ENCODE assay signal across 8 mouse cellular contexts in genomic region chr13:58215592-58216341, GRCm38 (mm10). TPM values are rescaled to one million over a fixed set of nuclear protein-coding genes. Genes with fewer than 3 reads are reported as not detected.
DNase-seq lines count a peak whose midpoint lies in the region; ATAC-seq and TF ChIP-seq lines count a peak whose summit lies in the region.

Ubqln1 (minus strand) TSS chr13:58215653.

- H3K4me1 ChIP-seq in embryonic facial prominence, embryonic 13.5 days: peaks cover 29% of the 10 kb centered on the region
- peaks cover 14% of the 10 kb centered on the region for H3K4me1 ChIP-seq in kidney, adult 2 months (ENCODE audit: control insufficient read depth, insufficient read depth, low read length)
- H3K4me1 ChIP-seq in limb, embryonic 12.5 days (replicated peaks): peaks cover 26% of the 10 kb centered on the region
- peaks cover 37% of the 10 kb centered on the region for H3K4me1 ChIP-seq in midbrain, embryonic 15.5 days
- H3K4me1 ChIP-seq in spleen, adult 2 months (ENCODE audit: control insufficient read depth, insufficient read depth, insufficient read length): peaks cover 7% of the 10 kb centered on the region

- H3K27me3 ChIP-seq in embryonic facial prominence, embryonic 13.5 days: no peaks in the 10 kb centered on the region
- H3K27me3 ChIP-seq in kidney, adult 2 months (replicated peaks; ENCODE audit: control insufficient read depth, insufficient read depth, low read length): no peaks in the 10 kb centered on the region
- H3K27me3 ChIP-seq in limb, embryonic 12.5 days: no peaks in the 10 kb centered on the region
- no peaks in the 10 kb centered on the region for H3K27me3 ChIP-seq in midbrain, embryonic 15.5 days (replicated peaks)
- H3K27me3 ChIP-seq in spleen, adult 2 months (ENCODE audit: control insufficient read depth, insufficient read depth, low read length): no peaks in the 10 kb centered on the region

- peak within 1 kb of the TSS; percentile 85 for H3K27ac ChIP-seq in embryonic facial prominence, embryonic 13.5 days
- peak within 1 kb of the TSS; percentile 94 for H3K27ac ChIP-seq in kidney, adult 2 months (ENCODE audit: insufficient read depth, low read depth, low read length)
- peak within 1 kb of the TSS; percentile 82 for H3K27ac ChIP-seq in limb, embryonic 12.5 days
- peak within 1 kb of the TSS; percentile 92 for H3K27ac ChIP-seq in midbrain, embryonic 15.5 days
- H3K27ac ChIP-seq in spleen, adult 2 months (ENCODE audit: insufficient read depth, low read length): peak within 1 kb of the TSS; percentile 96

- no peaks in the 10 kb centered on the region for H3K36me3 ChIP-seq in embryonic facial prominence, embryonic 13.5 days
- no peaks in the 10 kb centered on the region for H3K36me3 ChIP-seq in kidney, adult 2 months (ENCODE audit: control insufficient read depth, insufficient read depth, low read length)
- no peaks in the 10 kb centered on the region for H3K36me3 ChIP-seq in limb, embryonic 12.5 days
- no peaks in the 10 kb centered on the region for H3K36me3 ChIP-seq in midbrain, embryonic 15.5 days (replicated peaks)
- no peaks in the 10 kb centered on the region for H3K36me3 ChIP-seq in spleen, adult 2 months (ENCODE audit: control insufficient read depth, insufficient read depth, low read length)

- peak within 1 kb of the TSS; percentile 99 for H3K9ac ChIP-seq in embryonic facial prominence, embryonic 13.5 days
- peak within 1 kb of the TSS; percentile 97 for H3K9ac ChIP-seq in limb, embryonic 12.5 days (replicated peaks)
- H3K9ac ChIP-seq in midbrain, embryonic 15.5 days: peak within 1 kb of the TSS; percentile 78

- 1% methylated on average over 60 of the region's 62 CpGs for WGBS in embryonic facial prominence, embryonic 13.5 days
- WGBS in kidney, adult 2 months: 1% methylated on average over 62 of the region's 62 CpGs
- 3% methylated on average over 54 of the region's 62 CpGs for WGBS in limb, embryonic 12.5 days
- 3% methylated on average over 61 of the region's 62 CpGs for WGBS in midbrain, embryonic 15.5 days
- 2% methylated on average over 59 of the region's 62 CpGs for WGBS in spleen, adult 2 months

- no peaks in the 10 kb centered on the region for H3K9me3 ChIP-seq in embryonic facial prominence, embryonic 13.5 days
- no peaks in the 10 kb centered on the region for H3K9me3 ChIP-seq in limb, embryonic 12.5 days
- H3K9me3 ChIP-seq in midbrain, embryonic 15.5 days: no peaks in the 10 kb centered on the region

- peak; percentile 86 for DNase-seq in 3134 (ENCODE audit: extremely low read depth, insufficient read length, low spot score)
- DNase-seq in adrenal gland, postnatal 36 days: peak; percentile 91 to 94
- peak; percentile 92 for DNase-seq in heart, adult 18-20 months
- peak; percentile 94 for DNase-seq in kidney, adult 2 months
- peak; percentile 83 to 87 for DNase-seq in spleen, adult 2 months (ENCODE audit: low read depth in 1 of 2, low spot score in 2 of 2)

- no peak for TF ChIP-seq CTCF in kidney, adult 2 months (conservative IDR thresholded peaks at IDR 0.05; ENCODE audit: insufficient read depth, insufficient read length, low read depth, low read length)
- TF ChIP-seq CTCF in spleen, adult 2 months (IDR thresholded peaks at IDR 0.05; ENCODE audit: extremely low read depth, insufficient read depth, insufficient read length, insufficient replicate concordance): no peak

- ATAC-seq in embryonic facial prominence, embryonic 13.5 days (ENCODE audit: insufficient number of reproducible peaks, insufficient read depth, low FRiP score, low TSS enrichment, low read depth): peak; percentile 88
- peak; percentile 89 for ATAC-seq in limb, embryonic 12.5 days (ENCODE audit: insufficient number of reproducible peaks, insufficient read depth, low FRiP score, low TSS enrichment, low read depth)
- ATAC-seq in midbrain, embryonic 15.5 days (replicated peaks): peak; percentile 95

- peak within 1 kb of the TSS; percentile 87 for H3K4me2 ChIP-seq in embryonic facial prominence, embryonic 13.5 days
- peak within 1 kb of the TSS; percentile 81 for H3K4me2 ChIP-seq in limb, embryonic 12.5 days
- H3K4me2 ChIP-seq in midbrain, embryonic 15.5 days: peak within 1 kb of the TSS; percentile 66

- TF ChIP-seq POLR2A in kidney, adult 2 months (IDR thresholded peaks at IDR 0.05; ENCODE audit: low read depth, low read length): peak; percentile 37
- TF ChIP-seq POLR2A in spleen, adult 2 months (IDR thresholded peaks at IDR 0.05; ENCODE audit: low read depth, low read length): peak; percentile 61

- H3K4me3 ChIP-seq in embryonic facial prominence, embryonic 13.5 days: peak within 1 kb of the TSS; percentile 99
- peak within 1 kb of the TSS; percentile 83 for H3K4me3 ChIP-seq in kidney, adult 2 months (ENCODE audit: insufficient read depth, low read depth, low read length)
- peak within 1 kb of the TSS; percentile 98 for H3K4me3 ChIP-seq in limb, embryonic 12.5 days (replicated peaks)
- peak within 1 kb of the TSS; percentile 76 for H3K4me3 ChIP-seq in midbrain, embryonic 15.5 days
- peak within 1 kb of the TSS; percentile 98 for H3K4me3 ChIP-seq in spleen, adult 2 months (ENCODE audit: extremely low read depth, insufficient read depth, insufficient read length)

RNA-seq across cellular contexts. Expression of gene Ubqln1, which starts in this region (rescaled TPM):
- 100 to 1,000 TPM; 123 to 141 TPM for total RNA-seq in adrenal gland, postnatal 36 days (2021)
- polyA plus RNA-seq in embryonic facial prominence, embryonic 13.5 days (2015; fragmentation: Nextera tagmentation; extraction: Ambion mirVana): 98.7 and 98.8 TPM in 2 replicates
- total RNA-seq in heart, adult 18-20 months (2021): 10 to 100 TPM; 52.6 to 56.0 TPM
- 111 and 134 TPM in 2 replicates for polyA plus RNA-seq in kidney, adult 2 months (2012; rRNA removed)
- 137 and 141 TPM in 2 replicates for polyA plus RNA-seq in limb, embryonic 12.5 days (2016; fragmentation: Nextera tagmentation; extraction: Ambion mirVana)
- polyA plus RNA-seq in midbrain, embryonic 15.5 days (2015; fragmentation: Nextera tagmentation; extraction: Ambion mirVana): 139 and 146 TPM in 2 replicates
- polyA plus RNA-seq in spleen, adult 2 months (2012; rRNA removed): 75.4 and 94.8 TPM in 2 replicates

Comparison
In these comparisons a context has a peak if more than half of its experiments do, and no peak if none do; other contexts are left out.
1. Peak in every context shown above with its lines: DNase-seq, ATAC-seq, H3K4me3 ChIP-seq and H3K27ac ChIP-seq.